Mouse (Mus musculus) midbrain, embryonic 14.5 days (tissue): ENCODE measurements around the gene Traf6. TPM values are rescaled to one million over a fixed set of nuclear protein-coding genes. Genes with fewer than 3 reads are reported as not detected.

Experiments
- ATAC-seq: fragments of 200-750 bp; cut with Nextera tagmentation; 2 replicates; pipeline ENCODE4 v1.8.0; 2017; ENCODE audit warnings: moderate number of reproducible peaks, moderate library complexity; ENCODE audit not compliant: low FRiP score, low TSS enrichment
- DNase-seq: peaks from one replicate; pipeline ENCODE4 v3.0.0-alpha.2; 2015
- H3K27ac ChIP-seq: fragments of 300-500 bp; sonication (generic); replicated peaks from 2 replicates; pipeline ENCODE4 v1.5.1; 2014; ENCODE audit warnings: mild to moderate bottlenecking, low read depth, low read length, moderate library complexity
- H3K27me3 ChIP-seq: fragments of 300-500 bp; sonication (generic); 2 replicates; pipeline ENCODE4 v1.6.1; 2014; ENCODE audit warnings: low read length, control low read depth, mixed read lengths; ENCODE audit not compliant: control insufficient read depth, insufficient read depth
- H3K36me3 ChIP-seq: fragments of 300-500 bp; sonication (generic); 2 replicates; pipeline ENCODE4 v1.6.1; 2014; ENCODE audit warnings: low read length, control low read depth; ENCODE audit not compliant: control insufficient read depth, insufficient read depth
- H3K4me1 ChIP-seq: fragments of 300-500 bp; sonication (generic); 2 replicates; pipeline ENCODE4 v1.6.1; 2014; ENCODE audit warnings: mild to moderate bottlenecking, antibody characterized with exemption, low read length, control low read depth; ENCODE audit not compliant: control insufficient read depth, insufficient read depth
- H3K4me2 ChIP-seq: fragments of 300-500 bp; sonication (generic); 2 replicates; pipeline ENCODE4 v1.6.1; 2014; ENCODE audit warnings: mild to moderate bottlenecking, low read length, moderate library complexity
- H3K4me3 ChIP-seq: fragments of 300-500 bp; sonication (generic); replicated peaks from 2 replicates; pipeline ENCODE4 v1.5.1; 2014; ENCODE audit warnings: low read depth, low read length
- H3K9ac ChIP-seq: fragments of 300-500 bp; sonication (generic); replicated peaks from 2 replicates; pipeline ENCODE4 v1.6.1; 2014; ENCODE audit warnings: mild to moderate bottlenecking, low read length, moderate library complexity
- H3K9me3 ChIP-seq: fragments of 300-500 bp; sonication (generic); 2 replicates; pipeline ENCODE4 v1.6.1; 2016; ENCODE audit warnings: low read length, control low read depth, mixed read lengths; ENCODE audit not compliant: control insufficient read depth
- WGBS: fragments of 180-500 bp; shearing (Covaris S2); extraction: QIAGEN DNeasy Blood & Tissue Kit; methylation state at CpG from one replicate; pipeline ENCODE4 v1.1.7; 2014; 5-methylcytosine and 5-hydroxymethylcytosine counted together
- polyA plus RNA-seq: library from polyadenylated mRNA; unstranded; fragments of >200 nt; fragmentation: Nextera tagmentation; extraction: Ambion mirVana; gene quantifications from 2 replicates; pipeline ENCODE4 v1.2.1, GENCODE M21; 2014

The Traf6 gene
- polyA plus RNA-seq, 1 experiment from 2014 or later, result 11.5 TPM

- ATAC-seq, result no peak
- Histone ChIP-seq H3K9me3 (no peaks in the 10 kb centered on the region), H3K36me3 (peaks cover 59% of the 10 kb centered on the region), H3K27me3 (no peaks in the 10 kb centered on the region), H3K27ac (no peak overlapping the region), H3K4me2 (no peak overlapping the region), H3K9ac (no peak overlapping the region), H3K4me1 (no peaks in the 10 kb centered on the region), H3K4me3 (no peak overlapping the region)
- no peak for DNase-seq
- 95% methylated on average over 5 of the region's 5 CpGs for WGBS
Observed at GRCm38 (mm10) chr2:101688011-101688410, 9.8 kb downstream of the Traf6 start.

GRCm38 (mm10) chr2:101690252-101690827 lies 12.1 kb downstream of the Traf6 start:
- ATAC-seq, result no peak
- H3K4me2 ChIP-seq, result no peak overlapping the region
- peaks cover 59% of the 10 kb centered on the region for H3K36me3 ChIP-seq
- no peaks in the 10 kb centered on the region for H3K9me3 ChIP-seq
- H3K27ac ChIP-seq, result no peak overlapping the region
- H3K4me3 ChIP-seq, result no peak overlapping the region
- no peaks in the 10 kb centered on the region for H3K4me1 ChIP-seq
- 92% methylated on average over 9 of the region's 9 CpGs for WGBS
- no peak for DNase-seq
- H3K9ac ChIP-seq, result no peak overlapping the region
- H3K27me3 ChIP-seq, result no peaks in the 10 kb centered on the region

GRCm38 (mm10) chr2:101693043-101693442 lies 14.8 kb downstream of the Traf6 start:
- Histone ChIP-seq H3K9ac (no peak overlapping the region), H3K4me2 (no peak overlapping the region), H3K27ac (no peak overlapping the region), H3K27me3 (no peaks in the 10 kb centered on the region), H3K4me3 (no peak overlapping the region), H3K36me3 (peaks cover 66% of the 10 kb centered on the region), H3K9me3 (no peaks in the 10 kb centered on the region), H3K4me1 (no peaks in the 10 kb centered on the region)
- DNase-seq, result no peak
- no peak for ATAC-seq
- 71% methylated on average over 4 of the region's 4 CpGs for WGBS

GRCm38 (mm10) chr2:101693577-101694215 lies 15.5 kb downstream of the Traf6 start:
- Histone ChIP-seq H3K4me2 (no peak overlapping the region), H3K36me3 (peaks cover 66% of the 10 kb centered on the region), H3K4me1 (no peaks in the 10 kb centered on the region), H3K27me3 (no peaks in the 10 kb centered on the region), H3K9me3 (no peaks in the 10 kb centered on the region), H3K9ac (no peak overlapping the region), H3K4me3 (no peak overlapping the region), H3K27ac (no peak overlapping the region)
- ATAC-seq (no peak), DNase-seq (peak; percentile 77)
- 65% methylated on average over 5 of the region's 5 CpGs for WGBS

GRCm38 (mm10) chr2:101695584-101695983 lies 17.4 kb downstream of the Traf6 start:
- Histone ChIP-seq H3K4me2 (no peak overlapping the region), H3K4me1 (no peaks in the 10 kb centered on the region), H3K27ac (no peak overlapping the region), H3K4me3 (no peak overlapping the region), H3K9me3 (no peaks in the 10 kb centered on the region), H3K27me3 (no peaks in the 10 kb centered on the region), H3K36me3 (peaks cover 65% of the 10 kb centered on the region), H3K9ac (no peak overlapping the region)
- ATAC-seq (no peak), DNase-seq (no peak)
- 86% methylated on average over 7 of the region's 7 CpGs for WGBS

- Histone ChIP-seq H3K9ac (no peak overlapping the region), H3K36me3 (peaks cover 56% of the 10 kb centered on the region), H3K4me2 (no peak overlapping the region), H3K27me3 (no peaks in the 10 kb centered on the region), H3K4me3 (no peak overlapping the region), H3K27ac (no peak overlapping the region), H3K4me1 (no peaks in the 10 kb centered on the region), H3K9me3 (no peaks in the 10 kb centered on the region)
- no peak for ATAC-seq
- no peak for DNase-seq
- WGBS, result 96% methylated on average over 4 of the region's 4 CpGs
Observed at GRCm38 (mm10) chr2:101699284-101699683, 21.1 kb downstream of the Traf6 start.

GRCm38 (mm10) chr2:101705941-101706485 lies 27.8 kb downstream of the Traf6 start:
- WGBS, result 41% methylated on average over 5 of the region's 5 CpGs
- ATAC-seq (no peak), DNase-seq (peak; percentile 80)
- no peak overlapping the region for H3K9ac ChIP-seq
- H3K4me2 ChIP-seq, result no peak overlapping the region
- H3K4me3 ChIP-seq, result no peak overlapping the region
- H3K27me3 ChIP-seq, result no peaks in the 10 kb centered on the region
- no peaks in the 10 kb centered on the region for H3K9me3 ChIP-seq
- H3K36me3 ChIP-seq, result peaks cover 2% of the 10 kb centered on the region; the same call in 1 of the 2 replicates
- H3K27ac ChIP-seq, result no peak overlapping the region
- H3K4me1 ChIP-seq, result no peaks in the 10 kb centered on the region

- WGBS, result 79% methylated on average over 3 of the region's 3 CpGs
- no peaks in the 10 kb centered on the region for H3K36me3 ChIP-seq
- no peak overlapping the region for H3K4me3 ChIP-seq
- H3K4me2 ChIP-seq, result no peak overlapping the region
- H3K27me3 ChIP-seq, result no peaks in the 10 kb centered on the region
- no peak overlapping the region for H3K9ac ChIP-seq
- ATAC-seq (no peak), DNase-seq (no peak)
- H3K27ac ChIP-seq, result no peak overlapping the region
- H3K4me1 ChIP-seq, result no peaks in the 10 kb centered on the region
- no peaks in the 10 kb centered on the region for H3K9me3 ChIP-seq
Observed at GRCm38 (mm10) chr2:101711608-101712007, 33.4 kb downstream of the Traf6 start.
